Mouse (Mus musculus) embryonic fibroblast, embryonic 13.5 days (primary cell): ENCODE data around the gene Glrb. TPM values are rescaled to one million over a fixed set of nuclear protein-coding genes. Genes with fewer than 3 reads are reported as not detected.

Experiments used
- H3K27ac ChIP-seq: 2 replicates; pipeline ENCODE4 v1.5.1; 2012; ENCODE audit warnings: low read length, control low read depth, inconsistent platforms; ENCODE audit not compliant: insufficient read depth
- H3K4me1 ChIP-seq: 2 replicates; pipeline ENCODE4 v1.6.1; 2011; ENCODE audit warnings: low read length; ENCODE audit not compliant: control insufficient read depth, insufficient read depth
- H3K4me3 ChIP-seq: 2 replicates; pipeline ENCODE4 v1.5.1; 2011; ENCODE audit warnings: mild to moderate bottlenecking, control low read depth, low read length; ENCODE audit not compliant: insufficient read depth
- CTCF ChIP-seq: IDR thresholded peaks from 2 replicates; pipeline ENCODE4 v1.5.1; 2011; ENCODE audit warnings: mild to moderate bottlenecking, control low read depth, low read length, moderate library complexity, borderline replicate concordance; ENCODE audit not compliant: insufficient read depth
- POLR2A ChIP-seq: IDR thresholded peaks from 2 replicates; pipeline ENCODE4 v1.6.1; 2011; ENCODE audit warnings: low read depth, mild to moderate bottlenecking, control low read depth, low read length, moderate library complexity
- polyA plus RNA-seq: library from polyadenylated mRNA; stranded (reverse); fragments of >200 nt; gene quantifications from 2 replicates; pipeline ENCODE4 v1.2.4, GENCODE M21; 2011; ENCODE audit warnings: low read depth; ENCODE audit not compliant: missing spikeins, insufficient read length

Gene Glrb
- polyA plus RNA-seq, 1 experiment = 18.0 TPM

DNA sequence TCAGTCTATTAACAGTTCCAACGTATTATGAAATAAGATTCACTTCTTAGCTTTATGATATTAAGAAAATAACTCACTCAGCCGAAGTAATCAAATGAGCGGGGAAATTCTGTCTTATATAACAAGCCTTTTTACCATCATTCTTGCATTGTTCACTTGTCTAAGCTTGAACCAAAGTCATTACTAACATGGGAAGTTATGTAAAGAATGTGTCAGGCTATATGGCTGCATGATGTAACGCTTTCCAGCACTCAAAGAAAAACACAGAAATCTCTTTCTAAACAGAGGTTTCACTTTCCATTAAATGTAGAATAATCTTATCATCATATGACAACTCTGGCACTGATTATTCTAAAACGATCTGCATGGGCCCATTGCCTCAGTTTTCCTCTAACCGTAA, 29.9 kb downstream of the Glrb start:
- H3K27ac ChIP-seq = peak overlapping the region; percentile 62
- TF ChIP-seq CTCF (no peak), POLR2A (no peak)
- H3K4me1 ChIP-seq = peaks cover 3% of the 10 kb centered on the region; the same call in 1 of the 2 replicates
- H3K4me3 ChIP-seq = no peak overlapping the region

DNA sequence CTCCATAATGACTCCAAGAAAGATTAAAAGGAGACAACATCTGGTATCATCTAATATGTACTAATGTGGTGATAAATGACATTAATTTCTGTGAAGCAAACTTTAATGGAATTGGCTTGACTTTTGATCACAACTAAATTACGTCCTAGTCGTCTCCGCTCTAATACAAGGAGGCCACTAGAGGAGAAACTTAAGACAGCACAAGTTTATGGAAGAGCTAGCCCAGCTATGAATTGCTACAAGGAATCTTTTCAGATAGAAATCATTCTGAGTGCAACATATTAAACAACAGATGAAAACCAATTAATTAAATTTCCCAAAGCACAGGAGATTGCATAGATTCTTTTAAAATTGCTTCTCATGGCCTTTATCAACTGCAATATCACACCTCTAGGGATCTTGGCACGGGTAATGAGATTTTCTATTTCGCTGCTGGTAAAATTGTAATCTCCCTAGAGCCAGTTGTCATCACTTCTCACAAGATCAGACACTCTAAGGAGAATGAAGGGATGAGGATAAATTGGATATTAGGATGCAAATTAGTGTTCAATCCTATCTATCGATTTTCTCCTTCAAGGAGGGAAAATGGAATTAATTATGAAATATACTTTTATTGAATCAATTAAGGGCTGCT, 32.7 kb downstream of the Glrb start:
- Histone ChIP-seq H3K4me1 (peaks cover 5% of the 10 kb centered on the region; the same call in 1 of the 2 replicates), H3K27ac (no peak overlapping the region), H3K4me3 (no peak overlapping the region)
- no peak for TF ChIP-seq POLR2A
- no peak for TF ChIP-seq CTCF

DNA sequence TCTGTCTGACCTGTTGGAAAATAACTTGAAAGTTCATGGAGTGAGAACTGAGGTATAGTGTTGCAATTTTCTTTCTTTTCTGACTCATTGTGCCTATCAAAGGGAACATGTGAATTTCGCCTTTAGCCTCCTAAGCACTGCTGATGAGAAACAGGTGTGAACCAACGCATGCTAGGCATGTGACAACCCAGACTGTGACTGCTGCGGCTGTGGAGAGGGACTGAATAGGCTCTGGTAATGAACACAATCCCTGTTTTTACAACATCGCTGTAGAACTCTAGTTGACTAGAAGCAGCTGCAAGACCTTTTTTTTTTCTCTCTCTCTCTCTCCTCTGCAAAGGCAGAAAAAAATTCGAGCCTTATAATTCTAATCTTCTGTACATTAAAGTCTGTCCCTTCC, 34.9 kb downstream of the Glrb start:
- TF ChIP-seq CTCF (no peak), POLR2A (no peak)
- Histone ChIP-seq H3K4me1 (peaks cover 2% of the 10 kb centered on the region; the same call in 1 of the 2 replicates), H3K27ac (no peak overlapping the region), H3K4me3 (no peak overlapping the region)

DNA sequence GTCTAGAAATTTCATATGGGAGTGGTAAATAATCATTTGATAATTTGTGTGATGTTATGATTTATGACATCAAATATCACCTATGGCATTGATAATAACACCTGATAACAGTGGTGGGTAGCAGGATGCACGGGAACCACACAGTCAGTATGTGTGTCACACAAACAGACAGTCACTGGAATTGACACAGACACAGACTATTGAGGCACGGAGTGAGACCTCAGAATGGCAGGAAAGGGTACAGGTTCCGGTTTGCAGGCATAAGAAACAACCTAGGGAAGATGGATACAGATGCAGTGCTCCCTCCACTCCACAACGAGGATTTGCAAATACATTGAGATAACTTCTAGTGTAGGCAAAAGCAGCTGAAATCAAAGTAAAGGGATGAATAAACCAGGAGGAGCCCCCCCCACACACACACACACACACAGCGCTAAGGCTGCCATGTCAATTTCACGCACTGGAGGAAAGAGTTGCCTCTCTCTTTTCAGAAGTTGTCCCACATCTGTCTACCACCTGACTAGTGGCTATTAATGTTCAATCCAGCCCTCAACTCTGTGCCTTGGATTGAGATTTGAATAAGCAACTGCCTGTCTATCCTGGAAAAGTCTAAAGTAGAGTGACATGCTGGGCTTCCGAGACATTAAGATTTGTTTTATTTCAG, 38.6 kb downstream of the Glrb start:
- H3K4me1 ChIP-seq = peaks cover 2% of the 10 kb centered on the region; the same call in 1 of the 2 replicates
- TF ChIP-seq POLR2A = no peak
- TF ChIP-seq CTCF = no peak
- H3K4me3 ChIP-seq = no peak overlapping the region
- H3K27ac ChIP-seq = no peak overlapping the region

DNA sequence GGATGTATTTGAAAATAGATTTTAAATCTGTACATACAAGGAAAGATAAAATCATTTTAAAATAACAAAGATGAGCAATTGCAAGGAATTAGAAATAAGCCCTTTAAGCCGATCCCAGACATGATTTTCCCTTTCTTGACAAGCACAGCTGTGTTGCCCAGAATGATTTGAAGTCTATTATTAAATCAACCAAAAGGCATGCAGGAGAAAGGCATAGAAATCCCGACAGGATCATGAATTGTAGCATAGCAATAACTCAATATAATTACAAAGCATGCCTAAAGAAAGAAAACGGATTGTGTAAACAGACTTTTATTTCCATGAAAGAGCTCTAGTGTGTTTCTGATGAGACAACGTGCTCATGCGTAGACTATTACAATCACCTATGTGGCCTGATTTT, 39.4 kb downstream of the Glrb start:
- Histone ChIP-seq H3K4me1 (peaks cover 2% of the 10 kb centered on the region; the same call in 1 of the 2 replicates), H3K27ac (no peak overlapping the region), H3K4me3 (no peak overlapping the region)
- TF ChIP-seq CTCF (no peak), POLR2A (no peak)

DNA sequence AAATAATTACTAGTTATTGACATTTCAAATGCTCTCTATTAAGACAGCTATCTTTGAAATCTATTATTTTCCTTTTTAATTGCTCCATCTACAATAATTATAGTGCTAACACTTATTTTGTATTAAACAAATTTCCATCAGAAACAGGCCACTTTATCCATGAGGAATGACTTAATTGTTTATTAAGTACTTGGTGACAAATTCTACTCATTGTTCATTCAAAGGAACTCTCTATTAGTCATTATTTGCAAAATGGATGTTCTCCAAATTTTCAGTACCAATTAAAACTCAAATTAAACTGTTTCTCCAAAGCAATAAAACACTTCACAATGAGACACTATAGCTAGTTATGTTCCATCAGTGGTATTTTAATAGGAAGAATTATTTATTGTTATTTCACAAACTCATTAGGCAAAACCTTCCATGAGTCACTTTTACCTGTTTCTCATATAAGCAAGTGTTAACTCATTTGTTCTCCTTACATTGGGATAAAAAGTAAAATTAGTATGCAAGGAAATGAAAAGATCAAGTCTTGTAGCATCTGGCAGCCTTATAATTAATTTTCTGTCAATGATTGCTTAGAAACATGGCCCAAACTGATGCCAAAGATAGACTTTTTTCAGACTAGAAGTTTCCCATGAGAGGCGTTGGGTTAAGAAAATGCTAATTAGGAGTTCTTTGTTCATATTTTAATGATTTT, 41.8 kb downstream of the Glrb start:
- no peak overlapping the region for H3K4me3 ChIP-seq
- no peak overlapping the region for H3K27ac ChIP-seq
- H3K4me1 ChIP-seq = peaks cover 4% of the 10 kb centered on the region; the same call in 1 of the 2 replicates

DNA sequence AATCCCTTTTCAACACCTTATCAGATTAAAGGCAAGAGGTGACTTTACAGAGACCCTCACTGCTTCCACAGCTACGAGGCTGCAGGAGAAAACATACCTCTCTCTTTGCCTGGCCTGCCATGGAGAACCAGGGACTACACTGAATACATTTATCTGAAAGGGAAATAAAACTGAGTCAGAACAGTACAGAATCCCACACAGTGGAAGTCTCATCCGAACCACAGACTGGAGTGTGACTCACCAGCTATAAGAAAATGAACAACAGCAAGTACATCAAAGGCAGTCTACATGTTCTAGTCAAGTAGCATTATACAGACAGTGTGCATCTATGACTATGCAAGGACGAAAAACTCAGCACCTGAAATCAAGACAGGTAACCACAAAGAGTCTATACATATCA, 46.1 kb downstream of the Glrb start:
- no peak overlapping the region for H3K27ac ChIP-seq
- TF ChIP-seq POLR2A (no peak), CTCF (no peak)
- peaks cover 4% of the 10 kb centered on the region; the same call in 1 of the 2 replicates for H3K4me1 ChIP-seq
- H3K4me3 ChIP-seq = no peak overlapping the region

More for the DNA sequence above, 41.8 kb downstream of the Glrb start:
- TF ChIP-seq POLR2A (no peak), CTCF (no peak)

DNA sequence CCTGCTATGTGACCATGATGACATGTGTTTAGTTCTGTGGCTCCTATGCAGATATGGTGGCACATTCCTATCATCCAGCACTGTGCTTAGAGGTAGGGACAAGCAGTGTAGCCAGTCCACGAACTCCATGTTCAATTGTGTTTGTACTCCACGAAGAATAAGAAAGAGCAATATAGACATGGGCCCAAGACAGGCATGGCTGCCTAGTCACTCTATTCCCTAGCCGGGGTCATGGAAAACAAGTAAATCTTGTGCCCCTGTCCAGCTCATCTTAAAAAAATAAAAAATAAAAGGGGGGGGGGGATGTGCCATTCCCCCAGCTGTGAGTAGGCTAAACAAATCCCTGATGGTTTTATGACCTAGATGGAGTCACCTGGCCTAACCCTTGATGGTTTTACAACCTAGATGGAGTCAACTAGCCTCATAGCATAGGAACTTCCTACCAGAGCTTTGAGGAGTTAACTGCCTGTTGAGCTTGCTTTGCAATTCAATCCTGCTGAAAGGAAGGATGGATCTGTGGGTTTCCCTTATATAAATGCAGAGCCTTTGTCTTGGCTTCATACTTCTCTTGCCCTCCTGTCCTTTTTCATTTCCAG, 60.5 kb downstream of the Glrb start:
- no peak overlapping the region for H3K4me3 ChIP-seq
- TF ChIP-seq CTCF (no peak), POLR2A (no peak)
- H3K27ac ChIP-seq = no peak overlapping the region
- no peaks in the 10 kb centered on the region for H3K4me1 ChIP-seq

DNA sequence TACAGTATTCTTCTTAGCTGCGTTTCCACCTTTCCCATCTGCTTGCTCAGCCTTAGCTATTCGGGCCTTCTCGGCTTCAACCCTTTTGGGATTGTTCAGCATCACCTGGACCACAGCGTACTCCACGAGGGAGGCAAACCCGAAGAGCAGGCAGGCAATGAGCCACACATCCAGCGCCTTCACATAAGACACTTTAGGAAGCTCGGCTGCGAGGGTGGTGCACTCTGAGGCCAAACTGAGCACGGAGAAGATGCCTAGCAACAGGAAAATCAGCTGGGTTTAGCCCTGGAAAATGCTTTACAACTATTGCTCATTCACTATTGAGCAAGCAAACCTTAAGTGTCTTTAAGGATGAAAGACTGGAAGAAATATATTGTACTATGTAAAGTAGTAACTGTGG, 62.5 kb downstream of the Glrb start:
- TF ChIP-seq CTCF (no peak), POLR2A (no peak)
- no peak overlapping the region for H3K4me3 ChIP-seq
- no peaks in the 10 kb centered on the region for H3K4me1 ChIP-seq
- no peak overlapping the region for H3K27ac ChIP-seq
